Mouse (Mus musculus) A20 (cell line): ENCODE data around the gene Ndufa4l2.

Experiments used
- DNase-seq: peaks from one replicate; pipeline ENCODE4 v3.0.0-alpha.2; 2011; ENCODE audit warnings: low read depth, low spot score

Gene Ndufa4l2

DNA sequence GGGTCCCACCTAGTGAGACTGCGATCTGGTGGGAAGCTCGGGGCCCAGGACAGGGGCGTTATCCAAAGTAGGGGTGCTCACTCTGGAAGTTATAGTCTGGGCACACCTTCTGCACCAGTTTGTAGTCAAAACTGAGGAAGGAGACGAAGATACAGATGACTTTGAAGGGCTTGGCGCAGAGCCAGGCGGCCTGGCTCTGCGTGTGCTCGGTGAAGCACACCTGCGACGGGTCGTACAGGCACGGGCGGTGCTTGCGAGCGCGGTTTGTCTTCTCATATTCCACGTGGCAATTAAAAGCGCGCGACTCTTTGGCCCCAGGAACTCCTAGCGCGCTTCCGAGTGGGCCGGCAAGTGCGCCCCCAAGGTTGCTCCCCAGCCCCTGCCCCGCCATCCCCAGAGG, 11.3 kb downstream of the Ndufa4l2 start:
- peak; percentile 46 for DNase-seq

- DNase-seq, result peak; percentile 63
Measured at GRCm38 (mm10) chr10:127526681-127527080, 11.9 kb downstream of the Ndufa4l2 start.

GRCm38 (mm10) chr10:127527481-127527880, 12.7 kb downstream of the Ndufa4l2 start:
- DNase-seq, result no peak

DNA sequence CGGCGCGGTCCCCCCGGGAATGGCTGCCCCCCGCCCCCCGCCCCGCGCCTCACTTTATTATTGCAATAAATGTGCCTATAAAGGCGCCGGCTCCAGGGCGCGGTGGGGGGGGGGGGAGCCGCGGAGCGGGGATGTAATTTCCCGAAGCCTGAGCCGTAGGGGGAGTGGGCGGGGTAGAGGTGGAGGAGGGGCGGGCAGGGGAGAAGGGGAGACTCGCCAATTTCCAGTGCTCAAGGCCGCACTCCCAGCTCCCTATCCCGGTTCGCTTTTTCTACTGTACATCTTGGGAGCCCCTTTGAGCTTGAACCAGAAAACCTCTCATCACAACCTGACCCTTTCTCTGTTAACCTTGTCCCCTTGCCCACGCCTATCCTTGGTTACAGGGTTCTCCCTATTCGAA, 16.2 kb downstream of the Ndufa4l2 start:
- DNase-seq, result no peak

- DNase-seq, result no peak
Measured at GRCm38 (mm10) chr10:127531548-127531947, 16.8 kb downstream of the Ndufa4l2 start.

- peak; percentile 48 for DNase-seq
Measured at GRCm38 (mm10) chr10:127534036-127534928, 19.5 kb downstream of the Ndufa4l2 start, which contains the start of gene Nxph4. Gene Nxph4, minus strand, starts transcription at chr10:127534559.

DNA sequence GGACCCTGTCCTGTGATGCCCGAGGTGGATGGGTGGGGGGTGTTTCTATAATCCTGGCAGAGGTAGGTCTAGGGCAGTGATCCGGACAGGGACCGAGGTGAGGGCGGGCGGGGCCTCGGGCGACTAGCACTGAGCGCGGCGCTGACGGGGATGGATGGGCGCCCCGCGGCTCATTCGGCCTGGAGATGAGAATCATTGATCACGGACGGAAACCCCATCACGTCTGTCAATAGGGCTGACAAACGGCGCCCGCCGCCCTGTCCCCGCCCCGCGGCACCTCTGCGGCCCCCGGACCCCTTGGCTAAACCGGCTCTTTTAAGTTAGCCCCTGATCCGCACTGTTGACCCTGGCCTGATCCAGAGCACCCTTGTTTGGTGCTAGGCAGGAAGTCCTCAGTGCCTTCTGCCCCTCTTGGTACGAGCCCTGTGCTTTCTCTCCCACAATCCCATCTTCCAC, 20.2 kb downstream of the Ndufa4l2 start:
- no peak for DNase-seq

GRCm38 (mm10) chr10:127536586-127537314, 22.0 kb downstream of the Ndufa4l2 start:
- peak; percentile 77 for DNase-seq

DNA sequence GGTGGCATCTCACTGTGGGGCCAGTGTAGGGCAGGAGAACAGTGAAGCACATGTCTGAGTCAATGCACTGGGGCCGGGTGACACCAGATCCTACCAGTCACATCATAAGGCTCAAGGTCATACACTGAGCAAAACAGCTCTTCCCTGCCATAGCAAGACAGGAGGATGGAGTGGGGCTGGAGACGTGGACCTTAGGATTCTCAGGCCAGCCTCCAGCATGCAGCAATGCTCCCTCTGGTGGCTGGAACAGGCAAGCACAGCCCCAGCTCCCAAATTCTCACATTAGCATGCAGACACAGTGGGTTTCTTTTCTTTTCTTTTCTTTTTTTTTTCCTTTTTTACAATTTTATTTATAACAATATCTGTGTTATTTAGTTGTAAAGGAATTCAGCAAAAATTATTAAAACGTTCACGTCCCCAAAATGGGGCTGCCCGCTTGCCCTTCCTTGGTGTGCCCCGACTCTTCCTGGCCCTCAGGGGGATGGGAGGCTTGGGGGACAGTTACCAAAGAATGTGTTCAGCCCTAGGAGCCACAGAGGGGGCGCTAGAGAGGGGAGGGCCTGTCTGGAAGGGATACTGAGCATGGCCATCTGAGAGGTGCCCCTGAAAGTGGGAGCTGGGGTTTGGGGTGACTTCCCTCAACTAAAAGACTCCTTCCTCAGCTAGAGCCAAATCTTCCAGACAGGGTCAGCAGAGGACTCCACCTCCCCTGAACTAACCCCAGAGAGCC, 23.3 kb downstream of the Ndufa4l2 start:
- DNase-seq, result peak; percentile 73

GRCm38 (mm10) chr10:127541510-127541909, 26.7 kb downstream of the Ndufa4l2 start:
- no peak for DNase-seq

DNA sequence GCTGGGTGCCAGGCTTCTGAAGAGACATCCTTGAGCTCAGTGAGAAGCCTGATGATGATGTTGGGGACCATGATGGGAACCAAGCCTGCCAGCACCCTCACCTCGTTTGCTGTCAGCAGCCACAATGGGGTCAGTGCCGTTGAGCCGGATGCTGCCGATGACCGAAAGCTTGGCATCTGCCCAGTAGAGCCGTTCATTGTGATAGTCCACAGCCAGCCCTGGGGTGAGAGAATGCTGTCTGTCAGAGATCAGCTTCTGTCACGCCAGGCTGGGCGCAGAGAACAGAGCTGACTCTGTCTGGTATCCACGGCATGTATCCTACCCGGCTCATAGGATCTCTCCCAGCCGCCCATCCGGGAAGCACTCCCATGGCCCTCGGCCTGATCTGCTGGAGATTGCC, 27.3 kb downstream of the Ndufa4l2 start:
- DNase-seq, result no peak

GRCm38 (mm10) chr10:127542720-127543119, 28.0 kb downstream of the Ndufa4l2 start:
- DNase-seq, result no peak

DNA sequence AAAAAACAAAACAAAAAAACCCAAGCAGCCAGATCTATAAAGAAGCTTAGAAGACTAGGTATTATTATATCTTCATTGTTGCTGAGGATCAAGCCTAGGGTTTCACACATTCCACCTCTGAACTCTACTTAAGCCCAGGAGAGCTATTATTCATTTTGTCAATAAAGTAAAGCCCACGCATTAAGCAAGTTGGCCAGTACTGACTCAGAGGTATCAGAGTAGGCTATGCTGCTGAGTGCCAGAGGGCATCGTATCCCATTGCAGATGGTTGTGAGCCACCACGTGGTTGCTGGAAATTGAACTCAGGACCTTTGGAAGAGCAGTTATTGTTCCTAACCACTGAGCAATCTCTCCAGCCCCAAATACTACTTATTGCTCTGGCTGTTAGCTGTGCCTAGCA, 29.1 kb downstream of the Ndufa4l2 start:
- no peak for DNase-seq

DNA sequence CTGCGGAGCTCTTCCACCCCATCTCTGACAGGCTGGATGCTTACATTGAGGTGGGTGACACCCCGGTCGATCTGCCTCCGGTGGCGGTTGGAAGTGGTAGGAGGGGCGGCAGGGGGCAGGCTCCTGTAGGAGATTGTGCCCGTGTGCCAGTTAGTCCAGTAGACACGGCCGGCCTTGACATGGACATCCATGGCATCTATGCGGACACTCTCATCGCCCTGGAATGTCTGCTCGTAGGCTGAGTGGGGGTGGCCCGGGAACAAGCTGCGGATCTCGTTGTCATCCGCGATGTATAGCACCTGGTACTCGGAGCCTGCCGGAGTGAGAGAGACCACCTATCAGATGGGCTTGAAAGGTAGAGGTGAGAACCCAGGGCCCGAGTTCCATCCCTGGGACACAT, 29.6 kb downstream of the Ndufa4l2 start:
- no peak for DNase-seq

- DNase-seq, result no peak
Measured at GRCm38 (mm10) chr10:127546505-127546904, 31.7 kb downstream of the Ndufa4l2 start.

- no peak for DNase-seq
Measured at GRCm38 (mm10) chr10:127548236-127548635, 33.5 kb downstream of the Ndufa4l2 start.

DNA sequence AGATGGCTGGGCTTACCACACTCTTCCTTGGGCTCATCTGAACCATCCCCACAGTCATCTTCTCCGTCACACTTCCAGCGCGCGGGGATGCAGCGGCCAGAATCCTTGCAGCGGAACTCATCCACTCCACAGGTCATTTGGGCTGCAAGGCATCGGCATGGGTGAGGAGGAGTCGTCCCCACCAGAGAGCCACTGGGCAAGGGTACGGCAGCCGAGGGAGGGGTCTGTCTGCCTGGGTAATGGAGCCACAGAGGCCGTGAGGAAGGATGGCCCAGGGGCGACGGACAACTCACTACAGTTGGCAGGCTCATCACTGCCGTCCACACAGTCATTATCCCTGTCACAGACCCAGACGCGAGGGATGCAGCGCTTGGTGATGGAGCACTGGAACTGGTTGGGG, 35.1 kb downstream of the Ndufa4l2 start:
- no peak for DNase-seq

DNA sequence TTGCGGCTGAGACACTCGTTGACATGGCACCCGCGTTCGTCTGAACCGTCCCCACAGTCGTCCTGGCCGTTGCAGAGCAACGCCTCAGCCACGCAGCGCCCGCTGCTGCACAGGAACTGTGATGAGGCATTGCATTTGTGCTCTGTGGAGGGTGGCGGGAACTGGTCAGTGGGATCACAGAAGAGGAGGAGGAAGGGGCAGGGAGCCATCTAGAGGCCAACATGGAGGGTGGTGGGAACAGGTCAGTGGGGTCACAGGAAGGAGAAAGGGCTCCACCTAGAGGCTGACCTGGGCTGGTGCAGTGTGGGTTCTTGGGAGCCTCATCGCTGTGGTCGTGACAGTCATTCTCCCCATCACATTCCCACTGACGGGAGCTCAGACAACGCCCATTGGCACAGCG, 40.9 kb downstream of the Ndufa4l2 start:
- DNase-seq, result peak; percentile 76

GRCm38 (mm10) chr10:127557397-127557796, 42.6 kb downstream of the Ndufa4l2 start:
- peak; percentile 56 for DNase-seq

DNA sequence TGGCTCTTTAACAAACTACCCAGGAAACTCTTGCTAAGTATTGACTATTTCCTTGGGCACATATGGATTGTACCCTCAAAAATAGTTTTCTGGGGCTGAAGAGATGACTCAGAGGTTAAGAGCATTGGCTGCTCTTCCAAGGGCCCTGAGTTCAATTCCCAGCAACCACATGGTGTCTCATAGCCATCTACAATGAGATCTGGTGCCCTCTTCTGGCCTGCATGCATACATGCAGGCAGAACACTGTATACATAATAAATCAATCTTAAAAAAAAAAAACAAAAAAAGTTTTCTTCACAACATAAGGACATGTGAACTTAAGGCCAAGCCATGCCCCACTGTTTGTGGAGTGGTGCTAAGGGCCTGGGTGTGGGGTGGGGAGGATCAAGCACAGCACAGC, 46.4 kb downstream of the Ndufa4l2 start:
- DNase-seq, result peak; percentile 23

GRCm38 (mm10) chr10:127563840-127564239, 49.1 kb downstream of the Ndufa4l2 start:
- no peak for DNase-seq

DNA sequence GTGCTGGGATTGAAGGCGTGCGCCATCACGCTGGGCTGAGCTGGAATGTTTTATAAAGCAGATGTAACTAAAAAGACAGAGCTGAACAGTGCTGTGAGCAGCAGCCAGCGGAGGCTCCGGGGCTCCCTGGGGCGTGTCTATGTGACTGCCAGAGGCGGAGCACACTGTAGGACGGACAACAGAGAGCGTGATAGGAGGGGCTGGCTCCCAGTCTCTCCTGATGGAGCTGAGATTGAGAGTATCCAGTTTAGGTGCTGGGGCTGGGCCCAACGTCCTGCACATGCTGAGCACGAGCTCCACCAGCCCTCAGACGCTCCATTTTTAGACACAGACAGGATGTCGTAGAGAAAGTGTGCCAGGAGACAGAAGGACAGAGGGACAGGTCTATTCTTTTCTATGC, 49.5 kb downstream of the Ndufa4l2 start:
- DNase-seq, result no peak
